Mouse (Mus musculus) embryonic facial prominence, embryonic 10.5 days (tissue): ENCODE results near the gene Mmp15. TPM values are rescaled to one million over a fixed set of nuclear protein-coding genes. Genes with fewer than 3 reads are reported as not detected.

Source experiments
- DNase-seq: peaks from one replicate; pipeline ENCODE4 v3.0.0-alpha.2; 2017; ENCODE audit warnings: low spot score
- H3K27ac ChIP-seq: fragments of 300-500 bp; sonication (generic); replicated peaks from 2 replicates; pipeline ENCODE4 v1.5.1; 2016; ENCODE audit warnings: mild to moderate bottlenecking
- H3K27me3 ChIP-seq: fragments of 300-500 bp; sonication (generic); replicated peaks from 2 replicates; pipeline ENCODE4 v1.6.1; 2016; ENCODE audit warnings: low read depth, mild to moderate bottlenecking; ENCODE audit not compliant: poor library complexity, severe bottlenecking
- H3K36me3 ChIP-seq: fragments of 300-500 bp; sonication (generic); replicated peaks from 2 replicates; pipeline ENCODE4 v1.6.1; 2016; ENCODE audit warnings: mild to moderate bottlenecking, moderate library complexity
- H3K4me1 ChIP-seq: fragments of 300-500 bp; sonication (generic); 2 replicates; pipeline ENCODE4 v1.6.1; 2016
- H3K4me3 ChIP-seq: fragments of 300-500 bp; sonication (generic); 2 replicates; pipeline ENCODE4 v1.5.1; 2016; ENCODE audit warnings: mild to moderate bottlenecking, moderate library complexity
- H3K9me3 ChIP-seq: fragments of 300-500 bp; sonication (generic); 2 replicates; pipeline ENCODE4 v1.6.1; 2016; ENCODE audit warnings: mild to moderate bottlenecking
- WGBS: fragments of 180-500 bp; shearing (Covaris S2); methylation state at CpG from one replicate; pipeline ENCODE4 v1.1.7; 2016; 5-methylcytosine and 5-hydroxymethylcytosine counted together
- polyA plus RNA-seq: library from polyadenylated mRNA; unstranded; fragments of >200 nt; fragmentation: Nextera tagmentation; extraction: Ambion mirVana; gene quantifications from 2 replicates; pipeline ENCODE4 v1.2.1, GENCODE M21; 2016

Gene Mmp15
- polyA plus RNA-seq, 1 experiment from 2014 or later = 11.3 TPM

DNA sequence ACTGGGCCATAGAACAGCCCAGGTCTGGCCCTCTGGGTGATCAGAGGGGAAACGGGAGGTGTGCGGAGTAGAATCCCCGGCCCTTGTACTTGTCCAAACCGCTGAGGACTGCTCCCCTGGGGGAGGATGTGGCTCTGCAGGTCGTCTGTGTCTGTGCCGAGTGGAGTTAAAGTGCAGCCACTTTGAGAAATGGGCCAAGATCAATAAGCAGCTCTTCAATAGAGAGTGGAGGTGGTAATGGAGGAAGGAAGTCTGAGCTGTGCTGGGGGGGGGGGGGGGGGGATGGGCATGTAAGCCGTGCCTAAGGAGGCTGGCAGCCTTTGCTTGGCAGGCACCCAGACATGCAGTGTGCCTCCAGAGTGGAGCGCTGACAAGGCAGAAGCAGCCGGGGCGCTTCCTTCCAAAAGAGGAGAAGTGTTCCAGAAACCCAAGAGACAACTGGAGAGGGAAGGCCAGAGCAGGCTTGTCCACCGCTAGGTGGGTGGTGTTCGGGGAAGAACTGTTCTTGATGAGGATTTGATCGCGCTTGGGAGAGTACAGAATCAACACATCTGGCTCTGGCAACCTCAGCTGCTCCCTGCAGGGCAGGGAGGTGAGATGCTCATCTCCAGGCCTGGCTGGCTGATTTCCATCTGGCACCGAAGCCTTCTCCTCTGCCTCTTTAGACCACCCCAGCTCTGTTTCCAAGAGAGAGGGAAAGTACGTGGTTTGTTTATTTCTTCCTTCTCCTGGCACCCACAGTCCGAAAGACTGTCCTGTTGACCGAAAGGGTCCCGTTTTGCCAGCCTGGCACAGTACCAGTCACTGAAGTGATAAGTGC, 3.0 kb upstream of the Mmp15 start:
- H3K36me3 ChIP-seq = peaks cover 14% of the 10 kb centered on the region
- H3K4me3 ChIP-seq = no peak overlapping the region
- no peak for DNase-seq
- 66% methylated on average over 19 of the region's 19 CpGs for WGBS
- peaks cover 39% of the 10 kb centered on the region for H3K27me3 ChIP-seq
- H3K9me3 ChIP-seq = no peaks in the 10 kb centered on the region
- no peak overlapping the region for H3K27ac ChIP-seq
- peaks cover 35% of the 10 kb centered on the region for H3K4me1 ChIP-seq

- Histone ChIP-seq H3K27me3 (peaks cover 48% of the 10 kb centered on the region), H3K4me1 (peaks cover 46% of the 10 kb centered on the region), H3K9me3 (no peaks in the 10 kb centered on the region), H3K27ac (no peak overlapping the region), H3K36me3 (no peaks in the 10 kb centered on the region), H3K4me3 (peak overlapping the region; percentile 87)
- 3% methylated on average over 15 of the region's 15 CpGs for WGBS
- peak; percentile 45 for DNase-seq
Measured at GRCm38 (mm10) chr8:95351461-95351860, 607 bp upstream of the Mmp15 start.

- peak overlapping the region; percentile 87 for H3K4me3 ChIP-seq
- peak; percentile 79 for DNase-seq
- H3K27ac ChIP-seq = peak overlapping the region; percentile 94
- WGBS = 1% methylated on average over 62 of the region's 62 CpGs
- H3K27me3 ChIP-seq = peaks cover 48% of the 10 kb centered on the region
- H3K4me1 ChIP-seq = peaks cover 46% of the 10 kb centered on the region
- H3K9me3 ChIP-seq = no peaks in the 10 kb centered on the region
- H3K36me3 ChIP-seq = no peaks in the 10 kb centered on the region
Measured at GRCm38 (mm10) chr8:95352871-95353866, 1.1 kb downstream of the Mmp15 start.

- H3K4me1 ChIP-seq = peaks cover 59% of the 10 kb centered on the region
Measured at GRCm38 (mm10) chr8:95354606-95355005, 2.5 kb downstream of the Mmp15 start.

GRCm38 (mm10) chr8:95358550-95359411, 6.7 kb downstream of the Mmp15 start:
- peak overlapping the region; percentile 55; the same call in 1 of the 2 replicates for H3K27ac ChIP-seq
- peaks cover 11% of the 10 kb centered on the region for H3K27me3 ChIP-seq
- peaks cover 52% of the 10 kb centered on the region for H3K4me1 ChIP-seq
- no peak overlapping the region for H3K4me3 ChIP-seq
- no peaks in the 10 kb centered on the region for H3K36me3 ChIP-seq
- H3K9me3 ChIP-seq = 0 out of 2 replicates have a peak, but pooled peaks cover under 1% of the 10 kb centered on the region
- WGBS = 60% methylated on average over 8 of the region's 8 CpGs
- no peak for DNase-seq

More at GRCm38 (mm10) chr8:95354606-95355005, 2.5 kb downstream of the Mmp15 start:
- Histone ChIP-seq H3K4me3 (no peak overlapping the region), H3K9me3 (no peaks in the 10 kb centered on the region), H3K27ac (no peak overlapping the region), H3K27me3 (peaks cover 42% of the 10 kb centered on the region), H3K36me3 (no peaks in the 10 kb centered on the region)
- no peak for DNase-seq
- 86% methylated on average over 2 of the region's 2 CpGs for WGBS

DNA sequence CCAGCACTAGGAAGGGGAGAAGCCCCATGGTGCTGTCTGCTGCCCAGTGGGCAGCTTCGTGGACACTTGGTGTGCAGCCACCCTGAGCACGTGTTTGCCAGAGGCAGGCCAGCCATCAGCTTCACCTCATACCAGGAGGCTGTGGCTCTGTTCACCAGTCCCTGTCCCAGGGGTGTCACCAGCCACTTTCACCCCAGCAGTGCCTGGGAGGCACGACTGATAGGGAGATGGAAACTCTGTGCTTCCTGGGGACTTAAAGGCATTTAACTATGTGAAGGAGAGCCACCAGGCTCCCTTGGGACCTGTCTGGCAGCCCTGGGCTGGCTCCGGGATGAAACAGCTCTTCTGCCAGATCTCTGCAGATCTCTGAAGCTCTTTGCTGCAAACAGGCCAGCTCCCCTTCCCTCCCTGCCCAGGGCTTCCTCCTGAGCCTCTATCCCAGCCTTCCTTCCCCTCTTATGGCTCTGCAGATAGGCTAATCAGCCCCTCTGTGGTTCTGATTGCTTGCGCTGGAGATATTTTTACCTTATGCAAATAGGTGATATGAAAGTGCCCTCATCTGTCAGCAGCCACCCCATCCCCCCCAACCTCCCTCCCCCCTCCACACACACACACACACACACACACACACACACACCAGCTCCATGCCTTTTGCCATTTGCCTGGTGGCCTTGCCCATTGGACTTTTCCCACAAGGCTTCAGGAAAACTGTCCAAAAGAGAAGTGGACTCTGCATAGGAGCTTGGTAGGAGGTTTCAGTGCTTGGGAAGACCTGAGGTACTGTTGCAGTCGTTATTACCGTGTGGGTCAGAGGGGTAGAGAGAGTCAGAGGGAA, 8.3 kb downstream of the Mmp15 start:
- H3K4me3 ChIP-seq = no peak overlapping the region
- H3K4me1 ChIP-seq = peaks cover 42% of the 10 kb centered on the region
- no peaks in the 10 kb centered on the region for H3K27me3 ChIP-seq
- no peak for DNase-seq
- H3K9me3 ChIP-seq = 0 out of 2 replicates have a peak, but pooled peaks cover 5% of the 10 kb centered on the region
- H3K36me3 ChIP-seq = no peaks in the 10 kb centered on the region
- WGBS = 54% methylated on average over 7 of the region's 7 CpGs
- H3K27ac ChIP-seq = peak overlapping the region; percentile 52

GRCm38 (mm10) chr8:95361016-95361341, 8.9 kb downstream of the Mmp15 start:
- Histone ChIP-seq H3K9me3 (0 out of 2 replicates have a peak, but pooled peaks cover 5% of the 10 kb centered on the region), H3K27me3 (no peaks in the 10 kb centered on the region), H3K4me1 (peaks cover 42% of the 10 kb centered on the region), H3K36me3 (no peaks in the 10 kb centered on the region), H3K27ac (peak overlapping the region; percentile 52), H3K4me3 (no peak overlapping the region)
- DNase-seq = no peak
- 64% methylated on average over 3 of the region's 3 CpGs for WGBS

- peaks cover 10% of the 10 kb centered on the region; the same call in 1 of the 2 replicates for H3K36me3 ChIP-seq
- no peak overlapping the region for H3K4me3 ChIP-seq
- DNase-seq = no peak
- H3K4me1 ChIP-seq = peaks cover 37% of the 10 kb centered on the region
- WGBS = 76% methylated on average over 6 of the region's 6 CpGs
- no peaks in the 10 kb centered on the region for H3K27me3 ChIP-seq
- 0 out of 2 replicates have a peak, but pooled peaks cover 5% of the 10 kb centered on the region for H3K9me3 ChIP-seq
- H3K27ac ChIP-seq = no peak overlapping the region
Measured at GRCm38 (mm10) chr8:95362272-95362671, 10.2 kb downstream of the Mmp15 start.

DNA sequence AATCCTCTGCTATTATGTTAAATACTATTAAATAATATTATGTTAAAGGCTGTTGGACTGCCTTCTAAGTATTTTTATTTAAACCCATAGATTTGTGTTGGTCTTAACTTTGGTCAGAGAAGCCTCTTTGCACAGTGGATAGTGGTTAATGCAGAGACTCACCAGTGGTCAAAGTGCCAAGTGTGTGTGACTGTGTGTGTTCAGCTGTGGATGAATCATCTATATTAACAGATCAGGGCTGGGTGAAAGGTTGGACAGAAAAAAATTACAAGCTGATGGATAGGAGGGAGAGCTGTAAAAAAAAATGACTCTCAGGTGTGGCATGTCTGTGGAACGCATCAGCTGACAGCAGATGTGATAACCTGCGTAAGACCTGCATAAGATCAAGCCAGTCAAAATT, 11.8 kb downstream of the Mmp15 start:
- H3K27me3 ChIP-seq = no peaks in the 10 kb centered on the region
- H3K27ac ChIP-seq = no peak overlapping the region
- WGBS = 95% methylated on average over 2 of the region's 2 CpGs
- DNase-seq = no peak
- H3K4me1 ChIP-seq = peaks cover 29% of the 10 kb centered on the region
- peaks cover 25% of the 10 kb centered on the region for H3K36me3 ChIP-seq
- no peak overlapping the region for H3K4me3 ChIP-seq
- 0 out of 2 replicates have a peak, but pooled peaks cover 5% of the 10 kb centered on the region for H3K9me3 ChIP-seq

DNA sequence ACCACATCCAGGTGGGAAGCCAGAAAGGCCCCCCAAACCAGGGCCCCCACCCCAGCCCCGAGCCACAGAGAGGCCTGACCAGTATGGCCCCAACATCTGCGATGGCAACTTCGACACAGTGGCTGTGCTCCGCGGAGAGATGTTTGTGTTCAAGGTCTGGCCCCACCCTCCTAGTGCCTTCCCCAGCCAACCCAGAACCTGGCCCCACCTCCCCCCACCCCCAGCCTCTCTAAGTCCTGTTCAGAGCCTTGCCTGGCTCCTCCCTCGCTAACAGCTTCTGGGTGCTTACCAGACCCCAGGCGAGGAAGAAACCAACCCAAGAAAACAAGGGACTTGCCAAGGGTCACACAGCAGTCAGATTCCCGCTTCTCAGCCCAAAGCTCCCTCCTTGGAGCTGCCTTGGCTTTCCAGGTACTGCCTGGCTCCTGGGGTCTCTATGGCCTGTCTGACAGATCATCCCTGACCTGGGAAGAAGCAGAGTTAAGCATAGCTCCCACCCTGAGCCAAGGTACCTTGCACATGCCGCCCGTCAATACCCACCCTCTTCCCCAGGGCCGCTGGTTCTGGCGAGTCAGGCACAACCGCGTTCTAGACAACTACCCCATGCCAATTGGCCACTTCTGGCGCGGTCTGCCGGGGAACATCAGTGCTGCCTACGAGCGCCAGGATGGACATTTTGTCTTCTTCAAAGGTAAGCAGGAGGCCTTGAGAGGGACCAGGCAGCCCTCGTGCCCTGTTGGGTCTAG, 17.7 kb downstream of the Mmp15 start:
- H3K4me3 ChIP-seq = peak overlapping the region; percentile 44
- 0 out of 2 replicates have a peak overlapping the region, but pooled peaks have one; percentile 65 for H3K27ac ChIP-seq
- H3K27me3 ChIP-seq = no peaks in the 10 kb centered on the region
- H3K36me3 ChIP-seq = peaks cover 76% of the 10 kb centered on the region
- 54% methylated on average over 20 of the region's 20 CpGs for WGBS
- peaks cover 29% of the 10 kb centered on the region for H3K4me1 ChIP-seq
- H3K9me3 ChIP-seq = no peaks in the 10 kb centered on the region
- DNase-seq = peak; percentile 65
